Mouse (Mus musculus): Measurements from ENCODE around the gene Gm9821. TPM values are rescaled to one million over a fixed set of nuclear protein-coding genes. Genes with fewer than 3 reads are reported as not detected.

Gene Gm9821
- polyA plus RNA-seq, 1 experiment: not detected

- 67% methylated on average over 8 of the region's 8 CpGs for WGBS
- TF ChIP-seq CTCF (IDR thresholded peaks at IDR 0.05; ENCODE audit: extremely low read depth, insufficient read length, insufficient replicate concordance, low read depth, low read length) (no peak), POLR2A (IDR thresholded peaks at IDR 0.05; ENCODE audit: low read depth, low read length) (no peak)
- no peak overlapping the region for H3K4me3 ChIP-seq (ENCODE audit: low read depth, low read length)
- H3K36me3 ChIP-seq (ENCODE audit: control insufficient read depth, insufficient read depth, low read length): peaks cover 2% of the 10 kb centered on the region; the same call in 1 of the 2 replicates
- H3K4me1 ChIP-seq (ENCODE audit: control insufficient read depth, insufficient read depth, insufficient read length, low read length): peaks cover 56% of the 10 kb centered on the region
- no peak overlapping the region for H3K27ac ChIP-seq (ENCODE audit: insufficient read depth, low read depth, low read length)
- H3K27me3 ChIP-seq (ENCODE audit: control insufficient read depth, insufficient read depth, low read length): no peaks in the 10 kb centered on the region
Measured at GRCm38 (mm10) chr2:91958049-91958448, 12.5 kb downstream of the Gm9821 start.

- 27% methylated on average over 10 of the region's 10 CpGs for WGBS
- H3K4me1 ChIP-seq (ENCODE audit: control insufficient read depth, insufficient read depth, insufficient read length, low read length): peaks cover 54% of the 10 kb centered on the region
- TF ChIP-seq POLR2A (IDR thresholded peaks at IDR 0.05; ENCODE audit: low read depth, low read length) (no peak), CTCF (IDR thresholded peaks at IDR 0.05; ENCODE audit: extremely low read depth, insufficient read length, insufficient replicate concordance, low read depth, low read length) (peak; percentile 67; the same call in 1 of the 2 replicates)
- H3K27ac ChIP-seq (ENCODE audit: insufficient read depth, low read depth, low read length): peak overlapping the region; percentile 24
- H3K36me3 ChIP-seq (ENCODE audit: control insufficient read depth, insufficient read depth, low read length): peaks cover 2% of the 10 kb centered on the region; the same call in 1 of the 2 replicates
- no peaks in the 10 kb centered on the region for H3K27me3 ChIP-seq (ENCODE audit: control insufficient read depth, insufficient read depth, low read length)
- no peak overlapping the region for H3K4me3 ChIP-seq (ENCODE audit: low read depth, low read length)
Measured at GRCm38 (mm10) chr2:91958701-91959457, 13.4 kb downstream of the Gm9821 start.

- 36% methylated on average over 11 of the region's 11 CpGs for WGBS
- Histone ChIP-seq H3K4me1 (ENCODE audit: control insufficient read depth, insufficient read depth, insufficient read length, low read length) (peaks cover 52% of the 10 kb centered on the region), H3K27me3 (ENCODE audit: control insufficient read depth, insufficient read depth, low read length) (no peaks in the 10 kb centered on the region), H3K4me3 (ENCODE audit: low read depth, low read length) (no peak overlapping the region), H3K27ac (ENCODE audit: insufficient read depth, low read depth, low read length) (peak overlapping the region; percentile 24), H3K36me3 (ENCODE audit: control insufficient read depth, insufficient read depth, low read length) (no peaks in the 10 kb centered on the region)
- TF ChIP-seq POLR2A (IDR thresholded peaks at IDR 0.05; ENCODE audit: low read depth, low read length) (no peak), CTCF (IDR thresholded peaks at IDR 0.05; ENCODE audit: extremely low read depth, insufficient read length, insufficient replicate concordance, low read depth, low read length) (no peak)
Measured at GRCm38 (mm10) chr2:91959544-91960410, 14.3 kb downstream of the Gm9821 start.

GRCm38 (mm10) chr2:91960459-91960858 lies 15.0 kb downstream of the Gm9821 start:
- no peak overlapping the region for H3K27ac ChIP-seq (ENCODE audit: insufficient read depth, low read depth, low read length)
- WGBS: 72% methylated on average over 5 of the region's 5 CpGs
- no peak overlapping the region for H3K4me3 ChIP-seq (ENCODE audit: low read depth, low read length)
- TF ChIP-seq CTCF (IDR thresholded peaks at IDR 0.05; ENCODE audit: extremely low read depth, insufficient read length, insufficient replicate concordance, low read depth, low read length) (no peak), POLR2A (IDR thresholded peaks at IDR 0.05; ENCODE audit: low read depth, low read length) (no peak)
- H3K27me3 ChIP-seq (ENCODE audit: control insufficient read depth, insufficient read depth, low read length): no peaks in the 10 kb centered on the region
- peaks cover 48% of the 10 kb centered on the region for H3K4me1 ChIP-seq (ENCODE audit: control insufficient read depth, insufficient read depth, insufficient read length, low read length)
- no peaks in the 10 kb centered on the region for H3K36me3 ChIP-seq (ENCODE audit: control insufficient read depth, insufficient read depth, low read length)

GRCm38 (mm10) chr2:91961901-91962761 lies 16.6 kb downstream of the Gm9821 start:
- TF ChIP-seq CTCF (IDR thresholded peaks at IDR 0.05; ENCODE audit: extremely low read depth, insufficient read length, insufficient replicate concordance, low read depth, low read length) (no peak), POLR2A (IDR thresholded peaks at IDR 0.05; ENCODE audit: low read depth, low read length) (no peak)
- peak overlapping the region; percentile 94 for H3K27ac ChIP-seq (ENCODE audit: insufficient read depth, low read depth, low read length)
- peaks cover 40% of the 10 kb centered on the region for H3K4me1 ChIP-seq (ENCODE audit: control insufficient read depth, insufficient read depth, insufficient read length, low read length)
- peak overlapping the region; percentile 93 for H3K4me3 ChIP-seq (ENCODE audit: low read depth, low read length)
- WGBS: 16% methylated on average over 4 of the region's 4 CpGs
- no peaks in the 10 kb centered on the region for H3K27me3 ChIP-seq (ENCODE audit: control insufficient read depth, insufficient read depth, low read length)
- H3K36me3 ChIP-seq (ENCODE audit: control insufficient read depth, insufficient read depth, low read length): no peaks in the 10 kb centered on the region

GRCm38 (mm10) chr2:91962864-91963401 lies 17.4 kb downstream of the Gm9821 start:
- H3K4me1 ChIP-seq (ENCODE audit: control insufficient read depth, insufficient read depth, insufficient read length, low read length): peaks cover 35% of the 10 kb centered on the region
- peak overlapping the region; percentile 93 for H3K4me3 ChIP-seq (ENCODE audit: low read depth, low read length)
- WGBS: under 1% methylated on average over 39 of the region's 39 CpGs
- no peaks in the 10 kb centered on the region for H3K36me3 ChIP-seq (ENCODE audit: control insufficient read depth, insufficient read depth, low read length)
- H3K27me3 ChIP-seq (ENCODE audit: control insufficient read depth, insufficient read depth, low read length): no peaks in the 10 kb centered on the region
- H3K27ac ChIP-seq (ENCODE audit: insufficient read depth, low read depth, low read length): peak overlapping the region; percentile 93
- no peak for TF ChIP-seq CTCF (IDR thresholded peaks at IDR 0.05; ENCODE audit: extremely low read depth, insufficient read length, insufficient replicate concordance, low read depth, low read length)
- TF ChIP-seq POLR2A (IDR thresholded peaks at IDR 0.05; ENCODE audit: low read depth, low read length): no peak
